Comparison of ENCODE assay signal across 8 mouse cellular contexts in the genomic region with DNA sequence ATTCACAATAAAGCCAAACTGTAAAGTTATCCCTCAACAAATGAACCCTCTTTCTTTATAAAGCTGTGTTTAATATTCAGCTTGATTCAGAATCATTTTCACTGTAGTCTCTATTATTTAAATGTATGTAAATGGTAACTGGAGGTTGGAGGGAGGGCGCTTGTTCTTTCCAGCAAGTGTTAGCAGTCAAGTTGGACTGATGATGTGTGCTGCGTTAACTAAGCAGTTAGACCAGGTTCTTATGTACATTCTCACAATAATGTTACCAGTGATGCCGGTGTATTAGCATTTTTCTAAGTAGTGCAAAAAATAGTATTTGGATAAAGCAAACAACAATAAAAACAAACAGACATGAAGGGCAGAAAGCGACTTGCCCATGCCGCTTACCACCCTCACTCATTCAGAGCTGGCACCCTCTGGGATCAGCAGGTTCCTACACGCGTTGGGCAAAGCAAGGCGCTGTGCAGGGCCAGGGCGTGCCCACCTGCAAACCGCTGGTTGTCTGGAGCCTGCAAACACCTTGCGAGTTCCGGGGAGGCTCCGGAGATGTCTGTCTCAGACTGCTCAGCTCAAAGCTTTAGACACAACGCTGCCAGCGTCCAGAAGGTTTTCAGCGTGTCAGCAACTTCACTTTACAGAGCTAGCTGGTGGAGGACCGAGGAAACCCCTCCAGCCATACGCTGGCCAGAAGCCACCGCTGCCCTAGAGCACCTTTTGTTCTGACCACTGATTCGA. TPM values are rescaled to one million over a fixed set of nuclear protein-coding genes. Genes with fewer than 3 reads are reported as not detected.
DNase-seq lines count a peak whose midpoint lies in the region; ATAC-seq and TF ChIP-seq lines count a peak whose summit lies in the region.

No protein-coding gene starts in this region.

- no peak for TF ChIP-seq RAD21 in MEL (IDR thresholded peaks at IDR 0.05; ENCODE audit: low read depth, low read length)

- TF ChIP-seq POLR2A in MEL (IDR thresholded peaks at IDR 0.05; ENCODE audit: control insufficient read depth in 1 of 2, insufficient read depth in 1 of 2, low read depth in 1 of 2, low read length in 2 of 2, poor library complexity in 1 of 2) = no peak; a peak in 1 of 4 replicates
- TF ChIP-seq POLR2A in limb, embryonic 14.5 days (IDR thresholded peaks at IDR 0.05; ENCODE audit: borderline replicate concordance, extremely low read depth, insufficient read depth, insufficient read length) = no peak

- TF ChIP-seq CTCF in MEL (IDR thresholded peaks at IDR 0.05 in 2 of 3, conservative IDR thresholded peaks at IDR 0.05 in 1 of 3; ENCODE audit: control insufficient read depth in 1 of 3, insufficient read depth in 1 of 3, low read depth in 2 of 3, low read length in 3 of 3, poor library complexity in 1 of 3, severe bottlenecking in 1 of 3) = no peak

- H3K9ac ChIP-seq in heart, embryonic 16.5 days (ENCODE audit: low read length) = peak overlapping the region; percentile 71
- H3K9ac ChIP-seq in MEL (ENCODE audit: control insufficient read depth, low read depth, low read length, poor library complexity, severe bottlenecking) = peak overlapping the region; percentile 87
- peak overlapping the region; percentile 58 for H3K9ac ChIP-seq in limb, embryonic 14.5 days (ENCODE audit: low read depth, low read length, severe bottlenecking)
- peak overlapping the region; percentile 54 for H3K9ac ChIP-seq in neural tube, embryonic 15.5 days (replicated peaks)

- intact Hi-C loops in heart, postnatal 36 days (cut with DNase I) = no loop called here
- intact Hi-C loops in left cerebral cortex, postnatal 4 days (cut with DNase I) = no loop called here

- TF ChIP-seq EP300 in MEL (IDR thresholded peaks at IDR 0.05; ENCODE audit: low read depth in 1 of 2, low read length in 2 of 2) = no peak; a peak in 1 of 4 replicates

- no peaks in the 10 kb centered on the region for H3K9me3 ChIP-seq in heart, embryonic 16.5 days (replicated peaks; ENCODE audit: control insufficient read depth, low read length)
- H3K9me3 ChIP-seq in MEL (replicated peaks; ENCODE audit: insufficient read depth, low read length) = no peaks in the 10 kb centered on the region
- H3K9me3 ChIP-seq in forebrain, embryonic 10.5 days = no peaks in the 10 kb centered on the region
- no peaks in the 10 kb centered on the region for H3K9me3 ChIP-seq in limb, embryonic 14.5 days (ENCODE audit: control insufficient read depth, low read length)
- no peaks in the 10 kb centered on the region for H3K9me3 ChIP-seq in neural tube, embryonic 15.5 days (replicated peaks)

- H3K4me3 ChIP-seq in heart, embryonic 16.5 days (ENCODE audit: low read length) = peak overlapping the region; percentile 71
- peak overlapping the region; percentile 79 to 99 for H3K4me3 ChIP-seq in MEL (ENCODE audit: control insufficient read depth in 1 of 2, insufficient read depth in 1 of 2, low read depth in 2 of 2, low read length in 2 of 2)
- peak overlapping the region; percentile 77 for H3K4me3 ChIP-seq in forebrain, embryonic 10.5 days
- H3K4me3 ChIP-seq in limb, embryonic 14.5 days (replicated peaks; ENCODE audit: low read length) = peak overlapping the region; percentile 67
- H3K4me3 ChIP-seq in neural tube, embryonic 15.5 days (replicated peaks) = peak overlapping the region; percentile 70

- H3K79me2 ChIP-seq in MEL (ENCODE audit: control insufficient read depth, insufficient read depth, low read length, poor library complexity) = peaks cover 25% of the 10 kb centered on the region

- peaks cover 5% of the 10 kb centered on the region for H3K4me1 ChIP-seq in heart, embryonic 16.5 days (ENCODE audit: control insufficient read depth, insufficient read depth, low read length)
- H3K4me1 ChIP-seq in MEL (ENCODE audit: control insufficient read depth in 1 of 2, insufficient read depth in 2 of 2, low read length in 2 of 2) = peaks cover 21 to 23% of the 10 kb centered on the region in 2 experiments
- peaks cover 20% of the 10 kb centered on the region for H3K4me1 ChIP-seq in forebrain, embryonic 10.5 days
- H3K4me1 ChIP-seq in limb, embryonic 14.5 days (ENCODE audit: control insufficient read depth, insufficient read depth, low read length) = no peaks in the 10 kb centered on the region
- H3K4me1 ChIP-seq in neural tube, embryonic 15.5 days = peaks cover 6% of the 10 kb centered on the region; the same call in 1 of the 2 replicates

- WGBS in heart, embryonic 16.5 days = 3% methylated on average over 20 of the region's 20 CpGs
- WGBS in forebrain, embryonic 10.5 days = 2% methylated on average over 20 of the region's 20 CpGs
- WGBS in limb, embryonic 14.5 days = 3% methylated on average over 20 of the region's 20 CpGs
- 2% methylated on average over 20 of the region's 20 CpGs for WGBS in neural tube, embryonic 15.5 days

- peak overlapping the region; percentile 91 for H3K4me2 ChIP-seq in heart, embryonic 16.5 days (ENCODE audit: low read depth, low read length)
- peak overlapping the region; percentile 98 for H3K4me2 ChIP-seq in limb, embryonic 14.5 days (replicated peaks; ENCODE audit: low read depth, low read length, severe bottlenecking)
- H3K4me2 ChIP-seq in neural tube, embryonic 15.5 days = peak overlapping the region; percentile 97

- peaks cover 4% of the 10 kb centered on the region; the same call in 1 of the 2 replicates for H3K27me3 ChIP-seq in heart, embryonic 16.5 days (ENCODE audit: control insufficient read depth, insufficient read depth, low read length)
- no peaks in the 10 kb centered on the region for H3K27me3 ChIP-seq in MEL (ENCODE audit: control insufficient read depth in 1 of 2, insufficient read depth in 2 of 2, low read length in 2 of 2)
- H3K27me3 ChIP-seq in forebrain, embryonic 10.5 days (ENCODE audit: poor library complexity, severe bottlenecking) = peaks cover 48% of the 10 kb centered on the region
- H3K27me3 ChIP-seq in limb, embryonic 14.5 days (ENCODE audit: control insufficient read depth, insufficient read depth, low read length) = peaks cover 25% of the 10 kb centered on the region
- H3K27me3 ChIP-seq in neural tube, embryonic 15.5 days (replicated peaks) = no peaks in the 10 kb centered on the region; the same call in 1 of the 2 replicates

- no peak overlapping the region for H3K27ac ChIP-seq in heart, embryonic 16.5 days (ENCODE audit: low read length)
- H3K27ac ChIP-seq in MEL (ENCODE audit: control insufficient read depth, low read depth, low read length) = peak overlapping the region; percentile 56
- peak overlapping the region; percentile 82 for H3K27ac ChIP-seq in forebrain, embryonic 10.5 days
- H3K27ac ChIP-seq in limb, embryonic 14.5 days (replicated peaks; ENCODE audit: low read depth, low read length) = no peak overlapping the region
- peak overlapping the region; percentile 1; the same call in 1 of the 2 replicates for H3K27ac ChIP-seq in neural tube, embryonic 15.5 days (replicated peaks)

- ATAC-seq in heart, embryonic 16.5 days (replicated peaks; ENCODE audit: extremely low read depth, insufficient read depth, low FRiP score) = peak; percentile 38
- peak; percentile 31 for ATAC-seq in limb, embryonic 14.5 days (ENCODE audit: low FRiP score, low read depth)
- ATAC-seq in neural tube, embryonic 15.5 days (ENCODE audit: low FRiP score) = peak; percentile 83

- DNase-seq in heart, postnatal 36 days = no peak
- DNase-seq in MEL (ENCODE audit: low read depth, low spot score) = peak; percentile 85
- DNase-seq in forebrain, embryonic 10.5 days (ENCODE audit: extremely low spot score, low spot score) = no peak
- no peak for DNase-seq in limb, embryonic 14.5 days (ENCODE audit: low spot score)
- DNase-seq in urinary bladder, postnatal 4 days (ENCODE audit: low spot score in 2 of 2) = no peak
- no peak for DNase-seq in left cerebral cortex, postnatal 4 days

- H3K36me3 ChIP-seq in heart, embryonic 16.5 days (ENCODE audit: control insufficient read depth, insufficient read depth) = no peaks in the 10 kb centered on the region
- peaks cover 0 to 43% of the 10 kb centered on the region in 2 experiments; a peak in 2 of 4 replicates for H3K36me3 ChIP-seq in MEL (ENCODE audit: control insufficient read depth in 1 of 2, insufficient read depth in 2 of 2, low read length in 2 of 2)
- no peaks in the 10 kb centered on the region for H3K36me3 ChIP-seq in forebrain, embryonic 10.5 days (replicated peaks)
- no peaks in the 10 kb centered on the region for H3K36me3 ChIP-seq in limb, embryonic 14.5 days (ENCODE audit: control insufficient read depth, insufficient read depth, low read length)
- H3K36me3 ChIP-seq in neural tube, embryonic 15.5 days = no peaks in the 10 kb centered on the region

TF ChIP-seq in MEL, 35 proteins besides CTCF, POLR2A, EP300 and RAD21 (continues in another document):
- TF ChIP-seq CHD1 (IDR thresholded peaks at IDR 0.05; ENCODE audit: low read depth, low read length) = no peak; the same call in 1 of the 2 replicates
- TF ChIP-seq SMC3 (IDR thresholded peaks at IDR 0.05; ENCODE audit: low read depth, low read length) = no peak
- peak; percentile 54; the same call in 1 of the 2 replicates for TF ChIP-seq MYC (IDR thresholded peaks at IDR 0.05; ENCODE audit: low read depth, low read length)
- no peak for TF ChIP-seq BHLHE40 (IDR thresholded peaks at IDR 0.05; ENCODE audit: borderline replicate concordance, low read depth, low read length)
- peak; percentile 79 for TF ChIP-seq MXI1 (IDR thresholded peaks at IDR 0.05; ENCODE audit: low read depth, low read length)
- no peak; the same call in 1 of the 2 replicates for TF ChIP-seq MAX (IDR thresholded peaks at IDR 0.05; ENCODE audit: low read length)
- no peak for TF ChIP-seq ETS1 (IDR thresholded peaks at IDR 0.05; ENCODE audit: low read depth, low read length)
- no peak for TF ChIP-seq TAL1 (IDR thresholded peaks at IDR 0.05; ENCODE audit: low read length)
- TF ChIP-seq MAFK (IDR thresholded peaks at IDR 0.05; ENCODE audit: borderline replicate concordance, low read depth, low read length) = no peak
- TF ChIP-seq MYB (IDR thresholded peaks at IDR 0.05; ENCODE audit: low read depth, low read length) = no peak
- TF ChIP-seq SIN3A (IDR thresholded peaks at IDR 0.05; ENCODE audit: low read length) = peak; percentile 66; the same call in 1 of the 2 replicates
- no peak for TF ChIP-seq NELFE (IDR thresholded peaks at IDR 0.05; ENCODE audit: low read depth, low read length)

RNA-seq across cellular contexts. Expression of gene P2ry1, which starts 0.6 kb away (rescaled TPM):
- polyA plus RNA-seq in heart, embryonic 16.5 days (2015; fragmentation: Nextera tagmentation; extraction: Ambion mirVana) = 4.3 and 4.8 TPM in 2 replicates
- 10 to 100 TPM; 31.6 to 36.0 TPM for total RNA-seq in heart, postnatal 36 days (2021)
- total RNA-seq in MEL (2012; rRNA removed) = 7.8 and 9.1 TPM in 2 replicates
- 1 to 10 TPM in 1 of 2 experiments, not detected in 1; 9.2 TPM for polyA plus RNA-seq in MEL (2012; ENCODE audit: insufficient read depth in 1 of 2, insufficient read length in 2 of 2, low read depth in 1 of 2, low replicate concordance in 2 of 2, missing spikeins in 1 of 2)
- 4.0 and 5.1 TPM in 2 replicates for polyA plus RNA-seq in forebrain, embryonic 10.5 days (2016; fragmentation: Nextera tagmentation; extraction: Ambion mirVana)
- polyA plus RNA-seq in limb, embryonic 14.5 days (2012; rRNA removed) = 3.0 and 4.5 TPM in 2 replicates
- polyA plus RNA-seq in limb, embryonic 14.5 days (2014; fragmentation: Nextera tagmentation; extraction: Ambion mirVana) = 2.6 and 3.1 TPM in 2 replicates
- 3.2 and 5.8 TPM in 2 replicates for polyA plus RNA-seq in neural tube, embryonic 15.5 days (2015; fragmentation: Nextera tagmentation; extraction: Ambion mirVana)
- total RNA-seq in left cerebral cortex, postnatal 4 days (2021) = 1 to 10 TPM; 5.6 to 6.9 TPM

Comparison
In these comparisons a context has a peak if more than half of its experiments do, and no peak if none do; other contexts are left out.
1. ATAC-seq: peak in every context shown above with its lines; median percentile 83 in neural tube, embryonic 15.5 days; 38 in heart, embryonic 16.5 days; 31 in limb, embryonic 14.5 days.
2. H3K27ac ChIP-seq: peak in MEL (single experiment), forebrain, embryonic 10.5 days (single experiment) and neural tube, embryonic 15.5 days (single experiment); none in heart, embryonic 16.5 days (single experiment) and limb, embryonic 14.5 days (single experiment).
3. Peak in every context shown above with its lines, with median percentiles within 50 percentile points of each other: H3K4me2 ChIP-seq, H3K4me3 ChIP-seq and H3K9ac ChIP-seq.